Mouse (Mus musculus) forelimb bud, embryonic 11.5 days (tissue): ENCODE measurements around the gene Arntl2.

Source experiments
- DNase-seq: peaks from one replicate; pipeline ENCODE4 v3.0.0-alpha.2; 2012; ENCODE audit warnings: low read depth, low spot score

The Arntl2 gene

GRCm38 (mm10) chr6:146781566-146781965 lies 14.3 kb upstream of the Arntl2 start:
- DNase-seq, result no peak

- DNase-seq, result no peak
These were observed 2.3 kb upstream of the Arntl2 start for GRCm38 (mm10) chr6:146793527-146793926.

- DNase-seq, result peak; percentile 46
These were observed 510 bp upstream of the Arntl2 start for GRCm38 (mm10) chr6:146795166-146795923.

- DNase-seq, result no peak
These were observed 1.6 kb downstream of the Arntl2 start for GRCm38 (mm10) chr6:146797446-146797845.

GRCm38 (mm10) chr6:146809991-146810390 lies 14.1 kb downstream of the Arntl2 start:
- DNase-seq, result no peak

GRCm38 (mm10) chr6:146813007-146813406 lies 17.2 kb downstream of the Arntl2 start:
- DNase-seq, result no peak

- DNase-seq, result no peak
These were observed 24.5 kb downstream of the Arntl2 start for GRCm38 (mm10) chr6:146820177-146820965.

GRCm38 (mm10) chr6:146821958-146822357 lies 26.1 kb downstream of the Arntl2 start:
- no peak for DNase-seq

GRCm38 (mm10) chr6:146824727-146825486 lies 29.1 kb downstream of the Arntl2 start:
- DNase-seq, result peak; percentile 58

- DNase-seq, result no peak
These were observed 29.6 kb downstream of the Arntl2 start for GRCm38 (mm10) chr6:146825487-146825773.

GRCm38 (mm10) chr6:146831320-146831719 lies 35.5 kb downstream of the Arntl2 start:
- DNase-seq, result no peak

- peak; percentile 64 for DNase-seq
These were observed 37.8 kb downstream of the Arntl2 start for GRCm38 (mm10) chr6:146833485-146834314.

GRCm38 (mm10) chr6:146834342-146834741 lies 38.5 kb downstream of the Arntl2 start:
- no peak for DNase-seq

GRCm38 (mm10) chr6:146835784-146836183 lies 39.9 kb downstream of the Arntl2 start:
- no peak for DNase-seq

- DNase-seq, result no peak
These were observed 41.5 kb downstream of the Arntl2 start for GRCm38 (mm10) chr6:146837316-146837715.

GRCm38 (mm10) chr6:146838366-146838765 lies 42.5 kb downstream of the Arntl2 start:
- DNase-seq, result no peak

GRCm38 (mm10) chr6:146838863-146839262 lies 43.0 kb downstream of the Arntl2 start:
- DNase-seq, result no peak

- DNase-seq, result no peak
These were observed 49.0 kb downstream of the Arntl2 start for GRCm38 (mm10) chr6:146844867-146845266.

- DNase-seq, result no peak
These were observed 49.5 kb downstream of the Arntl2 start for GRCm38 (mm10) chr6:146845347-146845746.

GRCm38 (mm10) chr6:146845961-146846750 lies 50.3 kb downstream of the Arntl2 start:
- DNase-seq, result no peak

- DNase-seq, result no peak
These were observed 51.5 kb downstream of the Arntl2 start for GRCm38 (mm10) chr6:146847402-146847801.
